Mouse (Mus musculus) cerebellum, postnatal 10 days (tissue): ENCODE data around the gene Arl14.
"Not testable (repeated sequence)": the region's sequence is repeated elsewhere in the genome, so short reads cannot be mapped to it uniquely, and the experiment has no call there.

Experiments
- DNase-seq, 2 experiments: peaks; one replicate each; pipeline ENCODE4 v3.0.0; 2021; ENCODE audit warnings: mixed read lengths in 2 of 2

Gene Arl14

GRCm38 (mm10) chr3:69214566-69214965 is 7.7 kb upstream of the Arl14 start:
- DNase-seq, result no peak

- no peak for DNase-seq
Observed at GRCm38 (mm10) chr3:69222502-69222900, 282 bp downstream of the Arl14 start.

- no peak for DNase-seq
Observed at GRCm38 (mm10) chr3:69222987-69223386, 768 bp downstream of the Arl14 start.

GRCm38 (mm10) chr3:69223666-69224065 is 1.4 kb downstream of the Arl14 start:
- DNase-seq, result no peak

GRCm38 (mm10) chr3:69225019-69225418 is 2.8 kb downstream of the Arl14 start:
- DNase-seq, result no peak

- DNase-seq, result no peak
Observed at GRCm38 (mm10) chr3:69226496-69226895, 4.3 kb downstream of the Arl14 start.

GRCm38 (mm10) chr3:69228002-69228401 is 5.8 kb downstream of the Arl14 start:
- DNase-seq, result no peak

- no peak for DNase-seq
Observed at GRCm38 (mm10) chr3:69231522-69232138, 9.4 kb downstream of the Arl14 start.

GRCm38 (mm10) chr3:69233552-69234189 is 11.5 kb downstream of the Arl14 start:
- DNase-seq, result not testable (repeated sequence)

GRCm38 (mm10) chr3:69234525-69234924 is 12.3 kb downstream of the Arl14 start:
- no peak for DNase-seq

- no peak for DNase-seq
Observed at GRCm38 (mm10) chr3:69235806-69236205, 13.6 kb downstream of the Arl14 start.

- DNase-seq, result no peak
Observed at GRCm38 (mm10) chr3:69236491-69236890, 14.3 kb downstream of the Arl14 start.

- peak; percentile 82 to 85 for DNase-seq
Observed at GRCm38 (mm10) chr3:69238141-69238851, 16.1 kb downstream of the Arl14 start.

- no peak for DNase-seq
Observed at GRCm38 (mm10) chr3:69239246-69239645, 17.0 kb downstream of the Arl14 start.

- no peak for DNase-seq
Observed at GRCm38 (mm10) chr3:69241020-69241419, 18.8 kb downstream of the Arl14 start.

- no peak for DNase-seq
Observed at GRCm38 (mm10) chr3:69253096-69253866, 31.1 kb downstream of the Arl14 start.

GRCm38 (mm10) chr3:69254676-69255075 is 32.5 kb downstream of the Arl14 start:
- DNase-seq, result peak in 1 of 2 experiments; percentile 16

- DNase-seq, result peak; percentile 78 to 87
Observed at GRCm38 (mm10) chr3:69257049-69257699, 35.0 kb downstream of the Arl14 start.

- DNase-seq, result peak; percentile 65 to 72
Observed at GRCm38 (mm10) chr3:69263010-69263643, 40.9 kb downstream of the Arl14 start.

- not testable (repeated sequence) for DNase-seq
Observed at GRCm38 (mm10) chr3:69264299-69264698, 42.1 kb downstream of the Arl14 start.

GRCm38 (mm10) chr3:69271812-69272211 is 49.6 kb downstream of the Arl14 start:
- peak; percentile 59 to 66 for DNase-seq
